Mouse (Mus musculus): ENCODE measurements around the gene Bglap3. TPM values are rescaled to one million over a fixed set of nuclear protein-coding genes. Genes with fewer than 3 reads are reported as not detected.
A peak's percentile ranks its signal among the peaks of the same experiment; 100 is the strongest.
"Not testable (repeated sequence)": the region's sequence is repeated elsewhere in the genome, so short reads cannot be mapped to it uniquely, and the experiment has no call there.

Bglap3 gene
- polyA plus RNA-seq, 1 experiment from 2014 or later, result not detected

GRCm38 (mm10) chr3:88403522-88404230 is 31.1 kb upstream of the Bglap3 start:
- 94% methylated on average over 10 of the region's 10 CpGs for WGBS

GRCm38 (mm10) chr3:88398666-88399065 is 26.1 kb upstream of the Bglap3 start:
- Histone ChIP-seq H3K27ac (no peak overlapping the region), H3K4me1 (replicated peaks) (no peaks in the 10 kb centered on the region), H3K9me3 (no peaks in the 10 kb centered on the region), H3K27me3 (no peaks in the 10 kb centered on the region), H3K4me2 (replicated peaks) (no peak overlapping the region), H3K4me3 (replicated peaks) (no peak overlapping the region), H3K36me3 (peaks cover 4% of the 10 kb centered on the region; the same call in 1 of the 2 replicates), H3K9ac (replicated peaks) (no peak overlapping the region)
- 80% methylated on average over 2 of the region's 2 CpGs for WGBS
- no peak for ATAC-seq

More at GRCm38 (mm10) chr3:88403522-88404230, 31.1 kb upstream of the Bglap3 start:
- Histone ChIP-seq H3K4me3 (replicated peaks) (no peak overlapping the region), H3K4me2 (replicated peaks) (no peak overlapping the region), H3K27ac (no peak overlapping the region), H3K36me3 (peaks cover 4% of the 10 kb centered on the region; the same call in 1 of the 2 replicates), H3K27me3 (no peaks in the 10 kb centered on the region), H3K4me1 (replicated peaks) (peaks cover 8% of the 10 kb centered on the region), H3K9me3 (no peaks in the 10 kb centered on the region), H3K9ac (replicated peaks) (no peak overlapping the region)
- ATAC-seq, result no peak

GRCm38 (mm10) chr3:88395742-88396141 is 23.2 kb upstream of the Bglap3 start:
- no peak for ATAC-seq
- WGBS, result 97% methylated on average over 8 of the region's 8 CpGs

GRCm38 (mm10) chr3:88395288-88395687 is 22.7 kb upstream of the Bglap3 start:
- no peak for ATAC-seq
- H3K4me2 ChIP-seq (replicated peaks), result no peak overlapping the region
- H3K36me3 ChIP-seq, result peaks cover 8% of the 10 kb centered on the region
- H3K4me1 ChIP-seq (replicated peaks), result no peaks in the 10 kb centered on the region
- H3K27me3 ChIP-seq, result no peaks in the 10 kb centered on the region
- WGBS, result 95% methylated on average over 6 of the region's 6 CpGs
- no peaks in the 10 kb centered on the region for H3K9me3 ChIP-seq
- H3K9ac ChIP-seq (replicated peaks), result no peak overlapping the region
- H3K4me3 ChIP-seq (replicated peaks), result no peak overlapping the region
- H3K27ac ChIP-seq, result no peak overlapping the region

More at GRCm38 (mm10) chr3:88395742-88396141, 23.2 kb upstream of the Bglap3 start:
- Histone ChIP-seq H3K27ac (no peak overlapping the region), H3K9me3 (no peaks in the 10 kb centered on the region), H3K27me3 (no peaks in the 10 kb centered on the region), H3K4me2 (replicated peaks) (no peak overlapping the region), H3K4me3 (replicated peaks) (no peak overlapping the region), H3K36me3 (peaks cover 4% of the 10 kb centered on the region; the same call in 1 of the 2 replicates), H3K4me1 (replicated peaks) (no peaks in the 10 kb centered on the region), H3K9ac (replicated peaks) (no peak overlapping the region)

GRCm38 (mm10) chr3:88393776-88394375 is 21.3 kb upstream of the Bglap3 start:
- no peak overlapping the region for H3K27ac ChIP-seq
- no peak overlapping the region for H3K4me2 ChIP-seq (replicated peaks)
- WGBS, result 88% methylated on average over 9 of the region's 9 CpGs
- no peak for ATAC-seq
- no peaks in the 10 kb centered on the region for H3K4me1 ChIP-seq (replicated peaks)
- H3K4me3 ChIP-seq (replicated peaks), result no peak overlapping the region
- no peaks in the 10 kb centered on the region for H3K9me3 ChIP-seq
- no peak overlapping the region for H3K9ac ChIP-seq (replicated peaks)
- H3K36me3 ChIP-seq, result peaks cover 5% of the 10 kb centered on the region
- H3K27me3 ChIP-seq, result no peaks in the 10 kb centered on the region

- peaks cover 7% of the 10 kb centered on the region for H3K4me1 ChIP-seq (replicated peaks)
- 84% methylated on average over 5 of the region's 5 CpGs for WGBS
These were observed 11.8 kb upstream of the Bglap3 start, which contains the start of gene Bglap for GRCm38 (mm10) chr3:88384364-88384763. Gene Bglap, minus strand, starts transcription at chr3:88384464.

GRCm38 (mm10) chr3:88382383-88382782 is 9.8 kb upstream of the Bglap3 start:
- not testable (repeated sequence) for H3K9me3 ChIP-seq; H3K27me3 ChIP-seq; H3K27ac ChIP-seq; H3K36me3 ChIP-seq; H3K4me3 ChIP-seq (replicated peaks); H3K9ac ChIP-seq (replicated peaks); H3K4me1 ChIP-seq (replicated peaks)
- ATAC-seq, result peak; percentile 49
- peak overlapping the region; percentile 50; the same call in 1 of the 2 replicates for H3K4me2 ChIP-seq (replicated peaks)
- 11% methylated on average over 1 of the region's 7 CpGs for WGBS

More at GRCm38 (mm10) chr3:88384364-88384763, 11.8 kb upstream of the Bglap3 start, which contains the start of gene Bglap:
- no peaks in the 10 kb centered on the region for H3K27me3 ChIP-seq
- H3K4me3 ChIP-seq (replicated peaks), result no peak within 1 kb of the TSS
- H3K36me3 ChIP-seq, result no peaks in the 10 kb centered on the region
- no peak within 1 kb of the TSS for H3K4me2 ChIP-seq (replicated peaks)
- no peaks in the 10 kb centered on the region for H3K9me3 ChIP-seq
- H3K9ac ChIP-seq (replicated peaks), result no peak within 1 kb of the TSS
- no peak for ATAC-seq
- H3K27ac ChIP-seq, result no peak within 1 kb of the TSS

GRCm38 (mm10) chr3:88381389-88382315 is 9.1 kb upstream of the Bglap3 start:
- WGBS, result 4% methylated on average over 20 of the region's 22 CpGs
- H3K9ac ChIP-seq (replicated peaks), result peak overlapping the region; percentile 41; the same call in 1 of the 2 replicates
- H3K9me3 ChIP-seq, result not testable (repeated sequence)

GRCm38 (mm10) chr3:88378599-88378998 is 6.1 kb upstream of the Bglap3 start, which contains the start of gene Bglap2:
Gene Bglap2, minus strand, starts transcription at chr3:88378699.
- H3K4me3 ChIP-seq (replicated peaks); H3K9ac ChIP-seq (replicated peaks); H3K27me3 ChIP-seq; ATAC-seq; H3K36me3 ChIP-seq; H3K9me3 ChIP-seq; H3K27ac ChIP-seq; H3K4me2 ChIP-seq (replicated peaks): not testable (repeated sequence)
- 81% methylated on average over 5 of the region's 5 CpGs for WGBS
- peaks cover 14% of the 10 kb centered on the region for H3K4me1 ChIP-seq (replicated peaks)

More at GRCm38 (mm10) chr3:88381389-88382315, 9.1 kb upstream of the Bglap3 start:
- peak overlapping the region; percentile 50 for H3K4me2 ChIP-seq (replicated peaks)
- not testable (repeated sequence) for H3K4me1 ChIP-seq (replicated peaks); H3K27me3 ChIP-seq; H3K36me3 ChIP-seq
- peak; percentile 91 for ATAC-seq
- peak overlapping the region; percentile 77 for H3K27ac ChIP-seq
- H3K4me3 ChIP-seq (replicated peaks), result peak overlapping the region; percentile 28

- H3K9me3 ChIP-seq; H3K27me3 ChIP-seq; H3K4me3 ChIP-seq (replicated peaks); H3K36me3 ChIP-seq; H3K9ac ChIP-seq (replicated peaks): not testable (repeated sequence)
- peak overlapping the region; percentile 36; the same call in 1 of the 2 replicates for H3K4me2 ChIP-seq (replicated peaks)
- peaks cover 10% of the 10 kb centered on the region for H3K4me1 ChIP-seq (replicated peaks)
- peak overlapping the region; percentile 65; the same call in 1 of the 2 replicates for H3K27ac ChIP-seq
- ATAC-seq, result peak; percentile 9
- WGBS, result 30% methylated on average over 6 of the region's 7 CpGs
These were observed 4.1 kb upstream of the Bglap3 start for GRCm38 (mm10) chr3:88376644-88377043.

- H3K27ac ChIP-seq, result peak overlapping the region; percentile 65
These were observed 3.4 kb upstream of the Bglap3 start for GRCm38 (mm10) chr3:88375750-88376626.

More at GRCm38 (mm10) chr3:88375750-88376626, 3.4 kb upstream of the Bglap3 start:
- H3K9me3 ChIP-seq; H3K36me3 ChIP-seq; H3K4me1 ChIP-seq (replicated peaks); H3K27me3 ChIP-seq: not testable (repeated sequence)
- peak; percentile 91 for ATAC-seq
- Histone ChIP-seq H3K4me2 (replicated peaks) (peak overlapping the region; percentile 36), H3K9ac (replicated peaks) (peak overlapping the region; percentile 41; the same call in 1 of the 2 replicates), H3K4me3 (replicated peaks) (peak overlapping the region; percentile 14)
- 9% methylated on average over 19 of the region's 19 CpGs for WGBS

Data from midbrain, embryonic 13.5 days (tissue).